Mouse (Mus musculus) heart, embryonic 13.5 days (tissue): ENCODE measurements at regions not wholly inside any gene's neighbourhood (a gene's known extent, or its start where the extent isn't known, plus 50 kb on each side); places are given as distances from the start of the nearest gene placed in this dataset.

Experiments
- ATAC-seq: fragments of 200-750 bp; cut with Nextera tagmentation; 2 replicates; pipeline ENCODE4 v1.8.0; 2017; ENCODE audit warnings: moderate TSS enrichment; ENCODE audit not compliant: insufficient number of reproducible peaks, low FRiP score, low TSS enrichment; ENCODE audit errors: extremely low read depth
- H3K27ac ChIP-seq: fragments of 300-500 bp; sonication (generic); replicated peaks from 2 replicates; pipeline ENCODE4 v1.5.1; 2015; ENCODE audit warnings: moderate library complexity, mild to moderate bottlenecking, inconsistent platforms
- H3K27me3 ChIP-seq: fragments of 300-500 bp; sonication (generic); replicated peaks from 2 replicates; pipeline ENCODE4 v1.6.1; 2015; ENCODE audit warnings: mild to moderate bottlenecking, inconsistent platforms
- H3K36me3 ChIP-seq: fragments of 300-500 bp; sonication (generic); 2 replicates; pipeline ENCODE4 v1.6.1; 2015; ENCODE audit warnings: mild to moderate bottlenecking, inconsistent platforms
- H3K4me1 ChIP-seq: fragments of 300-500 bp; sonication (generic); 2 replicates; pipeline ENCODE4 v1.6.1; 2015; ENCODE audit warnings: inconsistent platforms
- H3K4me2 ChIP-seq: fragments of 300-500 bp; sonication (generic); 2 replicates; pipeline ENCODE4 v1.6.1; 2015; ENCODE audit warnings: inconsistent platforms, mild to moderate bottlenecking, moderate library complexity
- H3K4me3 ChIP-seq: fragments of 300-500 bp; sonication (generic); 2 replicates; pipeline ENCODE4 v1.5.1; 2015; ENCODE audit warnings: moderate library complexity, mild to moderate bottlenecking, inconsistent platforms
- H3K9ac ChIP-seq: fragments of 300-500 bp; sonication (generic); 2 replicates; pipeline ENCODE4 v1.6.1; 2015; ENCODE audit warnings: inconsistent platforms, mild to moderate bottlenecking, moderate library complexity
- H3K9me3 ChIP-seq: fragments of 300-500 bp; sonication (generic); 2 replicates; pipeline ENCODE4 v1.6.1; 2016; ENCODE audit warnings: inconsistent platforms
- WGBS: fragments of 180-500 bp; shearing (Covaris S2); methylation state at CpG from one replicate; pipeline ENCODE4 v1.1.7; 2015; ENCODE audit warnings: mixed read lengths; 5-methylcytosine and 5-hydroxymethylcytosine counted together

- Histone ChIP-seq H3K27ac (no peak overlapping the region), H3K4me3 (no peak overlapping the region), H3K9ac (no peak overlapping the region), H3K9me3 (no peaks in the 10 kb centered on the region), H3K4me1 (no peaks in the 10 kb centered on the region), H3K4me2 (no peak overlapping the region), H3K36me3 (no peaks in the 10 kb centered on the region), H3K27me3 (peaks cover 22% of the 10 kb centered on the region; the same call in 1 of the 2 replicates)
- 35% methylated on average over 8 of the region's 8 CpGs for WGBS
- no peak for ATAC-seq
Observed at GRCm38 (mm10) chr8:116164989-116165299, 339.8 kb upstream of the Dynlrb2 start.

GRCm38 (mm10) chr8:116164190-116164988, 340.4 kb upstream of the Dynlrb2 start:
- Histone ChIP-seq H3K27me3 (peaks cover 22% of the 10 kb centered on the region; the same call in 1 of the 2 replicates), H3K9ac (no peak overlapping the region), H3K4me1 (no peaks in the 10 kb centered on the region), H3K9me3 (no peaks in the 10 kb centered on the region), H3K36me3 (no peaks in the 10 kb centered on the region), H3K4me2 (no peak overlapping the region), H3K4me3 (no peak overlapping the region), H3K27ac (no peak overlapping the region)
- no peak for ATAC-seq
- 57% methylated on average over 5 of the region's 5 CpGs for WGBS

- WGBS = 48% methylated on average over 5 of the region's 5 CpGs
- H3K27me3 ChIP-seq = peaks cover 16% of the 10 kb centered on the region; the same call in 1 of the 2 replicates
- no peak for ATAC-seq
- no peak overlapping the region for H3K27ac ChIP-seq
- no peak overlapping the region for H3K4me3 ChIP-seq
- H3K9me3 ChIP-seq = no peaks in the 10 kb centered on the region
- H3K9ac ChIP-seq = no peak overlapping the region
- H3K4me1 ChIP-seq = no peaks in the 10 kb centered on the region
- H3K4me2 ChIP-seq = no peak overlapping the region
- H3K36me3 ChIP-seq = no peaks in the 10 kb centered on the region
Observed at GRCm38 (mm10) chr8:116160932-116161331, 343.8 kb upstream of the Dynlrb2 start.

GRCm38 (mm10) chr8:116143687-116144573, 360.8 kb upstream of the Dynlrb2 start:
- no peak for ATAC-seq
- Histone ChIP-seq H3K27ac (no peak overlapping the region), H3K4me2 (no peak overlapping the region), H3K9me3 (0 out of 2 replicates have a peak, but pooled peaks cover 3% of the 10 kb centered on the region), H3K4me1 (no peaks in the 10 kb centered on the region), H3K9ac (no peak overlapping the region), H3K4me3 (no peak overlapping the region), H3K27me3 (peaks cover 19% of the 10 kb centered on the region), H3K36me3 (no peaks in the 10 kb centered on the region)
- 52% methylated on average over 13 of the region's 13 CpGs for WGBS

GRCm38 (mm10) chr8:116141363-116141762, 363.4 kb upstream of the Dynlrb2 start:
- Histone ChIP-seq H3K4me3 (no peak overlapping the region), H3K9ac (no peak overlapping the region), H3K36me3 (no peaks in the 10 kb centered on the region), H3K27ac (no peak overlapping the region), H3K4me2 (no peak overlapping the region), H3K4me1 (0 out of 2 replicates have a peak, but pooled peaks cover 3% of the 10 kb centered on the region), H3K9me3 (0 out of 2 replicates have a peak, but pooled peaks cover 3% of the 10 kb centered on the region), H3K27me3 (peaks cover 19% of the 10 kb centered on the region; the same call in 1 of the 2 replicates)
- ATAC-seq = no peak
- 63% methylated on average over 5 of the region's 5 CpGs for WGBS

GRCm38 (mm10) chr8:116139934-116140333, 364.8 kb upstream of the Dynlrb2 start:
- WGBS = 75% methylated on average over 1 of the region's 1 CpGs
- Histone ChIP-seq H3K27me3 (0 out of 2 replicates have a peak, but pooled peaks cover 7% of the 10 kb centered on the region), H3K4me3 (no peak overlapping the region), H3K27ac (no peak overlapping the region), H3K9ac (no peak overlapping the region), H3K9me3 (no peaks in the 10 kb centered on the region), H3K36me3 (no peaks in the 10 kb centered on the region), H3K4me2 (no peak overlapping the region), H3K4me1 (0 out of 2 replicates have a peak, but pooled peaks cover 3% of the 10 kb centered on the region)
- no peak for ATAC-seq

GRCm38 (mm10) chr8:116137765-116138164, 367.0 kb upstream of the Dynlrb2 start:
- H3K9me3 ChIP-seq = no peaks in the 10 kb centered on the region
- WGBS = 60% methylated on average over 2 of the region's 2 CpGs
- peaks cover 6% of the 10 kb centered on the region; the same call in 1 of the 2 replicates for H3K27me3 ChIP-seq
- H3K4me1 ChIP-seq = peaks cover 9% of the 10 kb centered on the region
- no peaks in the 10 kb centered on the region for H3K36me3 ChIP-seq
- H3K9ac ChIP-seq = no peak overlapping the region
- ATAC-seq = no peak
- no peak overlapping the region for H3K27ac ChIP-seq
- no peak overlapping the region for H3K4me2 ChIP-seq
- no peak overlapping the region for H3K4me3 ChIP-seq

GRCm38 (mm10) chr8:116133503-116133902, 371.3 kb upstream of the Dynlrb2 start:
- Histone ChIP-seq H3K27ac (0 out of 2 replicates have a peak overlapping the region, but pooled peaks have one; percentile 34), H3K9ac (no peak overlapping the region), H3K4me1 (peaks cover 9% of the 10 kb centered on the region), H3K9me3 (no peaks in the 10 kb centered on the region), H3K36me3 (no peaks in the 10 kb centered on the region), H3K4me2 (no peak overlapping the region), H3K4me3 (no peak overlapping the region), H3K27me3 (peaks cover 12% of the 10 kb centered on the region; the same call in 1 of the 2 replicates)
- no peak for ATAC-seq
- WGBS = 62% methylated on average over 2 of the region's 2 CpGs

GRCm38 (mm10) chr8:116133084-116133483, 371.7 kb upstream of the Dynlrb2 start:
- 66% methylated on average over 3 of the region's 3 CpGs for WGBS
- no peak for ATAC-seq
- H3K4me1 ChIP-seq = peaks cover 9% of the 10 kb centered on the region

GRCm38 (mm10) chr8:116120067-116120466, 384.7 kb upstream of the Dynlrb2 start:
- H3K4me2 ChIP-seq = no peak overlapping the region
- H3K36me3 ChIP-seq = no peaks in the 10 kb centered on the region
- H3K4me1 ChIP-seq = peaks cover 10% of the 10 kb centered on the region
- WGBS = 66% methylated on average over 13 of the region's 13 CpGs
- peaks cover 15% of the 10 kb centered on the region; the same call in 1 of the 2 replicates for H3K27me3 ChIP-seq
- H3K9ac ChIP-seq = no peak overlapping the region
- H3K9me3 ChIP-seq = no peaks in the 10 kb centered on the region
- no peak overlapping the region for H3K27ac ChIP-seq
- no peak overlapping the region for H3K4me3 ChIP-seq
- no peak for ATAC-seq

More at GRCm38 (mm10) chr8:116133084-116133483, 371.7 kb upstream of the Dynlrb2 start:
- H3K36me3 ChIP-seq = no peaks in the 10 kb centered on the region
- peaks cover 12% of the 10 kb centered on the region; the same call in 1 of the 2 replicates for H3K27me3 ChIP-seq
- H3K9me3 ChIP-seq = no peaks in the 10 kb centered on the region
- no peak overlapping the region for H3K4me3 ChIP-seq
- H3K27ac ChIP-seq = no peak overlapping the region
- no peak overlapping the region for H3K9ac ChIP-seq
- H3K4me2 ChIP-seq = no peak overlapping the region

GRCm38 (mm10) chr8:116117919-116118318, 386.9 kb upstream of the Dynlrb2 start:
- H3K4me2 ChIP-seq = no peak overlapping the region
- peaks cover 22% of the 10 kb centered on the region for H3K4me1 ChIP-seq
- H3K27me3 ChIP-seq = peaks cover 3% of the 10 kb centered on the region; the same call in 1 of the 2 replicates
- no peak overlapping the region for H3K9ac ChIP-seq
- ATAC-seq = no peak
- 58% methylated on average over 2 of the region's 2 CpGs for WGBS
- no peaks in the 10 kb centered on the region for H3K9me3 ChIP-seq
- H3K4me3 ChIP-seq = no peak overlapping the region
- H3K27ac ChIP-seq = no peak overlapping the region
- no peaks in the 10 kb centered on the region for H3K36me3 ChIP-seq
